Mouse (Mus musculus) lung, embryonic 16.5 days (tissue): ENCODE measurements around the gene Ppp1r8. TPM values are rescaled to one million over a fixed set of nuclear protein-coding genes. Genes with fewer than 3 reads are reported as not detected.

ENCODE experiments used
- ATAC-seq: fragments of 200-750 bp; cut with Nextera tagmentation; 2 replicates; pipeline ENCODE4 v1.8.0; 2017; ENCODE audit warnings: low read depth, mild to moderate bottlenecking, moderate library complexity
- H3K27ac ChIP-seq: fragments of 300-500 bp; sonication (generic); 2 replicates; pipeline ENCODE4 v1.5.1; 2014; ENCODE audit warnings: mild to moderate bottlenecking, control low read depth, low read length
- H3K27me3 ChIP-seq: fragments of 300-500 bp; sonication (generic); 2 replicates; pipeline ENCODE4 v1.6.1; 2014; ENCODE audit warnings: low read depth, low read length, mixed read lengths; ENCODE audit not compliant: control insufficient read depth, insufficient read depth
- H3K36me3 ChIP-seq: fragments of 300-500 bp; sonication (generic); 2 replicates; pipeline ENCODE4 v1.6.1; 2014; ENCODE audit warnings: low read length; ENCODE audit not compliant: control insufficient read depth, insufficient read depth
- H3K4me1 ChIP-seq: fragments of 300-500 bp; sonication (generic); replicated peaks from 2 replicates; pipeline ENCODE4 v1.6.1; 2014; ENCODE audit warnings: low read length, mixed read lengths; ENCODE audit not compliant: control insufficient read depth, insufficient read depth
- H3K4me2 ChIP-seq: fragments of 300-500 bp; sonication (generic); 2 replicates; pipeline ENCODE4 v1.6.1; 2014; ENCODE audit warnings: low read depth, low read length, control low read depth
- H3K4me3 ChIP-seq: fragments of 300-500 bp; sonication (generic); 2 replicates; pipeline ENCODE4 v1.5.1; 2014; ENCODE audit warnings: mild to moderate bottlenecking, low read length, control low read depth
- H3K9ac ChIP-seq: fragments of 300-500 bp; sonication (generic); 2 replicates; pipeline ENCODE4 v1.6.1; 2014; ENCODE audit warnings: low read length, control low read depth
- H3K9me3 ChIP-seq: fragments of 300-500 bp; sonication (generic); 2 replicates; pipeline ENCODE4 v1.6.1; 2016; ENCODE audit warnings: low read length; ENCODE audit not compliant: control insufficient read depth
- WGBS: fragments of 180-500 bp; shearing (Covaris S2); extraction: QIAGEN DNeasy Blood & Tissue Kit; methylation state at CpG from one replicate; pipeline ENCODE4 v1.1.7; 2014; 5-methylcytosine and 5-hydroxymethylcytosine counted together
- polyA plus RNA-seq: library from polyadenylated mRNA; unstranded; fragments of >200 nt; fragmentation: Nextera tagmentation; extraction: Ambion mirVana; gene quantifications from 2 replicates; pipeline ENCODE4 v1.2.1, GENCODE M21; 2015

The Ppp1r8 gene
- 58.4 and 59.1 TPM in 2 replicates for polyA plus RNA-seq

GRCm38 (mm10) chr4:132842970-132843704 lies at the start of gene Ppp1r8:
Gene Ppp1r8 (minus strand): TSS chr4:132843169.
- H3K9me3 ChIP-seq, result no peaks in the 10 kb centered on the region
- peaks cover 15% of the 10 kb centered on the region for H3K36me3 ChIP-seq
- H3K4me3 ChIP-seq, result peak within 1 kb of the TSS; percentile 90
- under 1% methylated on average over 40 of the region's 40 CpGs for WGBS
- H3K27me3 ChIP-seq, result no peaks in the 10 kb centered on the region
- H3K27ac ChIP-seq, result peak within 1 kb of the TSS; percentile 51
- H3K9ac ChIP-seq, result peak within 1 kb of the TSS; percentile 85
- ATAC-seq, result peak; percentile 99
- H3K4me2 ChIP-seq, result peak within 1 kb of the TSS; percentile 73
- H3K4me1 ChIP-seq, result peaks cover 9% of the 10 kb centered on the region

GRCm38 (mm10) chr4:132884844-132885374 lies 41.9 kb upstream of the Ppp1r8 start:
- peak overlapping the region; percentile 82 for H3K4me2 ChIP-seq
- peaks cover 3% of the 10 kb centered on the region; the same call in 1 of the 2 replicates for H3K36me3 ChIP-seq
- ATAC-seq, result peak; percentile 27; the same call in 1 of the 2 replicates
- no peaks in the 10 kb centered on the region for H3K9me3 ChIP-seq
- H3K4me3 ChIP-seq, result peak overlapping the region; percentile 87
- peak overlapping the region; percentile 95 for H3K9ac ChIP-seq
- H3K27ac ChIP-seq, result peak overlapping the region; percentile 64
- WGBS, result 4% methylated on average over 9 of the region's 9 CpGs
- no peaks in the 10 kb centered on the region for H3K27me3 ChIP-seq
- H3K4me1 ChIP-seq, result peaks cover 14% of the 10 kb centered on the region

- peak within 1 kb of the TSS; percentile 95 for H3K9ac ChIP-seq
- under 1% methylated on average over 72 of the region's 72 CpGs for WGBS
- H3K4me2 ChIP-seq, result peak within 1 kb of the TSS; percentile 82
- peak within 1 kb of the TSS; percentile 85 for H3K27ac ChIP-seq
- H3K27me3 ChIP-seq, result no peaks in the 10 kb centered on the region
- peak; percentile 98 for ATAC-seq
- H3K4me3 ChIP-seq, result peak within 1 kb of the TSS; percentile 87
- H3K9me3 ChIP-seq, result no peaks in the 10 kb centered on the region
- peaks cover 14% of the 10 kb centered on the region for H3K4me1 ChIP-seq
- H3K36me3 ChIP-seq, result peaks cover 3% of the 10 kb centered on the region; the same call in 1 of the 2 replicates
These were observed 41.3 kb upstream of the Ppp1r8 start, which contains the start of gene Stx12 for GRCm38 (mm10) chr4:132884064-132884843. Gene Stx12 (minus strand): TSS chr4:132884509.

- H3K27me3 ChIP-seq, result no peaks in the 10 kb centered on the region
- peak overlapping the region; percentile 85 for H3K27ac ChIP-seq
- peak overlapping the region; percentile 87 for H3K4me3 ChIP-seq
- no peak for ATAC-seq
- peak overlapping the region; percentile 70 for H3K4me2 ChIP-seq
- under 1% methylated on average over 21 of the region's 21 CpGs for WGBS
- no peaks in the 10 kb centered on the region for H3K9me3 ChIP-seq
- H3K4me1 ChIP-seq, result peaks cover 14% of the 10 kb centered on the region
- peak overlapping the region; percentile 95 for H3K9ac ChIP-seq
- peaks cover 3% of the 10 kb centered on the region; the same call in 1 of the 2 replicates for H3K36me3 ChIP-seq
These were observed 40.6 kb upstream of the Ppp1r8 start for GRCm38 (mm10) chr4:132883561-132884063.

GRCm38 (mm10) chr4:132874363-132875097 lies 31.6 kb upstream of the Ppp1r8 start:
- ATAC-seq, result no peak
- H3K4me1 ChIP-seq, result no peaks in the 10 kb centered on the region
- peaks cover 12% of the 10 kb centered on the region for H3K36me3 ChIP-seq
- H3K9ac ChIP-seq, result no peak overlapping the region
- H3K27me3 ChIP-seq, result no peaks in the 10 kb centered on the region
- H3K4me3 ChIP-seq, result no peak overlapping the region
- no peak overlapping the region for H3K4me2 ChIP-seq
- H3K9me3 ChIP-seq, result no peaks in the 10 kb centered on the region
- no peak overlapping the region for H3K27ac ChIP-seq
- WGBS, result 85% methylated on average over 7 of the region's 7 CpGs

GRCm38 (mm10) chr4:132873481-132874362 lies 30.8 kb upstream of the Ppp1r8 start:
- WGBS, result 78% methylated on average over 11 of the region's 11 CpGs
- Histone ChIP-seq H3K36me3 (peaks cover 20% of the 10 kb centered on the region), H3K27me3 (no peaks in the 10 kb centered on the region), H3K4me3 (no peak overlapping the region), H3K4me2 (no peak overlapping the region), H3K9ac (no peak overlapping the region), H3K27ac (no peak overlapping the region), H3K9me3 (no peaks in the 10 kb centered on the region), H3K4me1 (no peaks in the 10 kb centered on the region)
- ATAC-seq, result no peak

GRCm38 (mm10) chr4:132871116-132871515 lies 28.1 kb upstream of the Ppp1r8 start:
- Histone ChIP-seq H3K36me3 (peaks cover 40% of the 10 kb centered on the region), H3K4me1 (no peaks in the 10 kb centered on the region), H3K9me3 (no peaks in the 10 kb centered on the region), H3K4me2 (no peak overlapping the region), H3K9ac (no peak overlapping the region), H3K27ac (no peak overlapping the region), H3K27me3 (no peaks in the 10 kb centered on the region), H3K4me3 (no peak overlapping the region)
- WGBS, result 89% methylated on average over 3 of the region's 3 CpGs
- no peak for ATAC-seq

- Histone ChIP-seq H3K27ac (no peak overlapping the region), H3K9me3 (no peaks in the 10 kb centered on the region), H3K9ac (no peak overlapping the region), H3K27me3 (no peaks in the 10 kb centered on the region), H3K4me2 (no peak overlapping the region), H3K4me1 (no peaks in the 10 kb centered on the region), H3K36me3 (peaks cover 41% of the 10 kb centered on the region), H3K4me3 (no peak overlapping the region)
- WGBS, result 91% methylated on average over 2 of the region's 2 CpGs
- no peak for ATAC-seq
These were observed 21.9 kb upstream of the Ppp1r8 start for GRCm38 (mm10) chr4:132864856-132865255.
